Mouse (Mus musculus) cortical plate, adult 2 months (tissue): Measurements from ENCODE around the gene Smim8.

Experiments
- CTCF ChIP-seq: fragments of 200-500 bp; IDR thresholded peaks from 2 replicates; pipeline ENCODE4 v1.5.1; 2011; ENCODE audit warnings: mild to moderate bottlenecking, control low read depth, low read length; ENCODE audit not compliant: insufficient read depth; ENCODE audit errors: extremely low read depth
- POLR2A ChIP-seq: fragments of 200-500 bp; IDR thresholded peaks from 2 replicates; pipeline ENCODE4 v1.6.1; 2011; ENCODE audit warnings: mild to moderate bottlenecking, low read length, control low read depth; ENCODE audit not compliant: insufficient read depth; ENCODE audit errors: extremely low read depth

GRCm38 (mm10) chr4:34801166-34802034 is 23.2 kb upstream of the Smim8 start:
- TF ChIP-seq POLR2A (no peak), CTCF (no peak)
